Mouse (Mus musculus) left cerebral cortex, adult 8-10 months (tissue): ENCODE measurements around the gene Gm26620. TPM values are rescaled to one million over a fixed set of nuclear protein-coding genes. Genes with fewer than 3 reads are reported as not detected.

Source experiments
- DNase-seq, 2 experiments: peaks; one replicate each; pipeline ENCODE4 v3.0.0; 2022; ENCODE audit warnings: low spot score in 2 of 2
- total RNA-seq, 4 experiments: library from RNA; stranded (reverse); gene quantifications; 2 replicates each; pipeline ENCODE4 v1.2.4; 2022

Gene Gm26620
- under 1 TPM in 3 of 4 experiments, not detected in 1; 0.46 to 0.87 (median 0.48) TPM for total RNA-seq

GRCm38 (mm10) chr1:170884978-170885561 is at the start of gene Gm26620, which contains the start of gene Dusp12:
Gene Gm26620, plus strand, starts transcription at chr1:170885065.
Gene Dusp12, minus strand, starts transcription at chr1:170885540.
- peak; percentile 67 to 88 for DNase-seq

- DNase-seq = no peak
Observed at GRCm38 (mm10) chr1:170839685-170840084, 45.2 kb upstream of the Gm26620 start.

GRCm38 (mm10) chr1:170844380-170844779 is 40.5 kb upstream of the Gm26620 start:
- no peak for DNase-seq

- DNase-seq = no peak
Observed at GRCm38 (mm10) chr1:170845448-170846307, 39.2 kb upstream of the Gm26620 start.

GRCm38 (mm10) chr1:170850007-170850406 is 34.9 kb upstream of the Gm26620 start:
- DNase-seq = no peak

GRCm38 (mm10) chr1:170850637-170851624 is 33.9 kb upstream of the Gm26620 start:
- DNase-seq = no peak

GRCm38 (mm10) chr1:170853604-170854003 is 31.3 kb upstream of the Gm26620 start:
- DNase-seq = no peak

- DNase-seq = no peak
Observed at GRCm38 (mm10) chr1:170855056-170855760, 29.7 kb upstream of the Gm26620 start.

- DNase-seq = peak in 1 of 2 experiments; percentile 36
Observed at GRCm38 (mm10) chr1:170857369-170857768, 27.5 kb upstream of the Gm26620 start.

GRCm38 (mm10) chr1:170858872-170859271 is 26.0 kb upstream of the Gm26620 start:
- no peak for DNase-seq

- no peak for DNase-seq
Observed at GRCm38 (mm10) chr1:170861671-170862434, 23.0 kb upstream of the Gm26620 start.

GRCm38 (mm10) chr1:170862435-170862717 is 22.5 kb upstream of the Gm26620 start:
- no peak for DNase-seq

- DNase-seq = no peak
Observed at GRCm38 (mm10) chr1:170863033-170863432, 21.8 kb upstream of the Gm26620 start.

GRCm38 (mm10) chr1:170864234-170864633 is 20.6 kb upstream of the Gm26620 start:
- no peak for DNase-seq

- DNase-seq = no peak
Observed at GRCm38 (mm10) chr1:170864754-170865153, 20.1 kb upstream of the Gm26620 start.

GRCm38 (mm10) chr1:170865406-170865805 is 19.5 kb upstream of the Gm26620 start:
- no peak for DNase-seq

GRCm38 (mm10) chr1:170866992-170867690 is 17.7 kb upstream of the Gm26620 start:
- DNase-seq = no peak

- DNase-seq = peak; percentile 91 to 98
Observed at GRCm38 (mm10) chr1:170867691-170868105, 17.2 kb upstream of the Gm26620 start, which contains the start of gene Atf6. Gene Atf6, minus strand, starts transcription at chr1:170867771.

GRCm38 (mm10) chr1:170868107-170868904 is 16.6 kb upstream of the Gm26620 start:
- peak; percentile 64 to 65 for DNase-seq
